Mouse (Mus musculus) E14TG2a.4 (cell line): ENCODE data around the gene Npb.
A peak's percentile ranks its signal among the peaks of the same experiment; 100 is the strongest.

ENCODE experiments used
- H3K27me3 ChIP-seq: 2 replicates; pipeline ENCODE4 v1.6.1; 2014; ENCODE audit warnings: low read length, control low read depth; ENCODE audit not compliant: insufficient read depth
- H3K36me3 ChIP-seq: 2 replicates; pipeline ENCODE4 v1.6.1; 2014; ENCODE audit warnings: low read length, control low read depth; ENCODE audit not compliant: insufficient read depth
- H3K4me1 ChIP-seq: replicated peaks from 2 replicates; pipeline ENCODE4 v1.6.1; 2014; ENCODE audit warnings: low read depth, low read length, control low read depth
- H3K4me3 ChIP-seq: replicated peaks from 2 replicates; pipeline ENCODE4 v1.5.1; 2014; ENCODE audit warnings: mild to moderate bottlenecking, low read length
- H3K9me3 ChIP-seq: 2 replicates; pipeline ENCODE4 v1.6.1; 2014; ENCODE audit warnings: low read length, control low read depth
- CTCF ChIP-seq: conservative IDR thresholded peaks from 2 replicates; pipeline ENCODE4 v1.5.1; 2014; ENCODE audit warnings: low read length
- NANOG ChIP-seq: IDR thresholded peaks from 2 replicates; pipeline ENCODE4 v1.6.1; 2014; ENCODE audit warnings: borderline replicate concordance, low read length, mixed read lengths
- POU5F1 ChIP-seq: IDR thresholded peaks from 2 replicates; pipeline ENCODE4 v1.6.1; 2014; ENCODE audit warnings: low read length, borderline replicate concordance

Npb gene

GRCm38 (mm10) chr11:120606764-120607163, 1.5 kb upstream of the Npb start:
- H3K27me3 ChIP-seq: 0 out of 2 replicates have a peak, but pooled peaks cover 2% of the 10 kb centered on the region

GRCm38 (mm10) chr11:120609250-120609649, 973 bp downstream of the Npb start:
- H3K4me1 ChIP-seq: peaks cover 81% of the 10 kb centered on the region
- 0 out of 2 replicates have a peak, but pooled peaks cover 2% of the 10 kb centered on the region for H3K27me3 ChIP-seq
- H3K9me3 ChIP-seq: no peaks in the 10 kb centered on the region
- H3K36me3 ChIP-seq: peaks cover 79% of the 10 kb centered on the region
- TF ChIP-seq CTCF (no peak), NANOG (no peak), POU5F1 (no peak)
- peak overlapping the region; percentile 72 for H3K4me3 ChIP-seq

More at GRCm38 (mm10) chr11:120606764-120607163, 1.5 kb upstream of the Npb start:
- Histone ChIP-seq H3K36me3 (peaks cover 79% of the 10 kb centered on the region), H3K9me3 (no peaks in the 10 kb centered on the region), H3K4me1 (peaks cover 63% of the 10 kb centered on the region), H3K4me3 (0 out of 2 replicates have a peak overlapping the region, but pooled peaks have one; percentile 13)
- no peak for TF ChIP-seq CTCF
- no peak for TF ChIP-seq POU5F1
- no peak for TF ChIP-seq NANOG

GRCm38 (mm10) chr11:120610477-120611046, 2.3 kb downstream of the Npb start:
- Histone ChIP-seq H3K4me1 (peaks cover 92% of the 10 kb centered on the region), H3K4me3 (no peak overlapping the region), H3K36me3 (peaks cover 79% of the 10 kb centered on the region), H3K9me3 (no peaks in the 10 kb centered on the region), H3K27me3 (0 out of 2 replicates have a peak, but pooled peaks cover 2% of the 10 kb centered on the region)
- TF ChIP-seq NANOG: no peak
- TF ChIP-seq POU5F1: no peak
- no peak for TF ChIP-seq CTCF

GRCm38 (mm10) chr11:120612763-120613162, 4.5 kb downstream of the Npb start:
- Histone ChIP-seq H3K4me1 (peaks cover 90% of the 10 kb centered on the region), H3K9me3 (no peaks in the 10 kb centered on the region), H3K27me3 (no peaks in the 10 kb centered on the region), H3K36me3 (peaks cover 70% of the 10 kb centered on the region), H3K4me3 (no peak overlapping the region)
- TF ChIP-seq POU5F1 (no peak), CTCF (peak; percentile 66), NANOG (no peak)

- Histone ChIP-seq H3K4me1 (peaks cover 89% of the 10 kb centered on the region), H3K36me3 (peaks cover 73% of the 10 kb centered on the region), H3K27me3 (no peaks in the 10 kb centered on the region)
Observed at GRCm38 (mm10) chr11:120613481-120613972, 5.2 kb downstream of the Npb start.

GRCm38 (mm10) chr11:120613976-120614375, 5.7 kb downstream of the Npb start:
- TF ChIP-seq NANOG (no peak), POU5F1 (no peak), CTCF (no peak)
- Histone ChIP-seq H3K36me3 (peaks cover 78% of the 10 kb centered on the region), H3K4me1 (peaks cover 89% of the 10 kb centered on the region), H3K4me3 (no peak overlapping the region), H3K9me3 (no peaks in the 10 kb centered on the region), H3K27me3 (no peaks in the 10 kb centered on the region)

More at GRCm38 (mm10) chr11:120613481-120613972, 5.2 kb downstream of the Npb start:
- H3K9me3 ChIP-seq: no peaks in the 10 kb centered on the region
- no peak overlapping the region for H3K4me3 ChIP-seq
- TF ChIP-seq CTCF: no peak
- no peak for TF ChIP-seq POU5F1

- H3K9me3 ChIP-seq: no peaks in the 10 kb centered on the region
- peaks cover 82% of the 10 kb centered on the region for H3K36me3 ChIP-seq
- H3K27me3 ChIP-seq: no peaks in the 10 kb centered on the region
- H3K4me3 ChIP-seq: no peak overlapping the region; the same call in 1 of the 2 replicates
- H3K4me1 ChIP-seq: peaks cover 86% of the 10 kb centered on the region
- no peak for TF ChIP-seq POU5F1
Observed at GRCm38 (mm10) chr11:120615167-120615566, 6.9 kb downstream of the Npb start.

- TF ChIP-seq CTCF (no peak), NANOG (no peak)
- Histone ChIP-seq H3K4me3 (peak overlapping the region; percentile 17; the same call in 1 of the 2 replicates), H3K36me3 (peaks cover 82% of the 10 kb centered on the region), H3K9me3 (no peaks in the 10 kb centered on the region), H3K4me1 (peaks cover 86% of the 10 kb centered on the region), H3K27me3 (no peaks in the 10 kb centered on the region)
Observed at GRCm38 (mm10) chr11:120615606-120616203, 7.4 kb downstream of the Npb start.
